Mouse (Mus musculus) gastrocnemius, postnatal 4 days (tissue): Measurements from ENCODE around the gene Srsf7. TPM values are rescaled to one million over a fixed set of nuclear protein-coding genes. Genes with fewer than 3 reads are reported as not detected.
A peak's percentile ranks its signal among the peaks of the same experiment; 100 is the strongest.

ENCODE experiments used
- DNase-seq, 2 experiments: peaks; one replicate each; pipeline ENCODE4 v3.0.0; 2021 to 2022; ENCODE audit warnings: low spot score in 2 of 2, mixed read lengths in 2 of 2
- total RNA-seq, 2 experiments: library from RNA; stranded (reverse); gene quantifications; 2 replicates each; pipeline ENCODE4 v1.2.3; 2021

Gene Srsf7
- total RNA-seq, 2 experiments from 2014 or later: 79.7 to 87.1 TPM

GRCm38 (mm10) chr17:80160454-80160853 is 46.7 kb downstream of the Srsf7 start:
- DNase-seq: peak; percentile 63 to 85

- DNase-seq: no peak
Measured at GRCm38 (mm10) chr17:80157489-80157888, 49.6 kb downstream of the Srsf7 start.

DNA sequence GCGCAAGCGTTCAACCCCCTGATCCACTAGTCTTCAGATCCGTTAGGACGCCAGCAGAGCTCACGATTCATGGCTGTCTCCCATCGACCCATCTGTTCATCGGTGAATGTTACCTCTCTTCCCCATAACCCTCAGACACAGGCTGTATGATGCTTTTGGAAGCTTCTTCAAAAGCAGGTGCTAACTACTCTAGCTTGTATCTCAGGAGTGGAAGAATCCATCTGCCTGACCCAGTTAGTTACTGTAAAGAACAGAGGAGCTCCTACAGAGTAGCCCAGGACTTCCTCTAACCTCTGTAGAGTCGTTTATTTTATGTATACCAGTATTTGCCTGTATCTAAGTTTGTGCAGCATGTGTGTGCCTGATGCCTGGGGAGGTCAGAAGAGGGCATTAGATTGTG is 50.2 kb downstream of the Srsf7 start:
- DNase-seq: no peak

- no peak for DNase-seq
Measured at GRCm38 (mm10) chr17:80153631-80154030, 53.5 kb downstream of the Srsf7 start.

DNA sequence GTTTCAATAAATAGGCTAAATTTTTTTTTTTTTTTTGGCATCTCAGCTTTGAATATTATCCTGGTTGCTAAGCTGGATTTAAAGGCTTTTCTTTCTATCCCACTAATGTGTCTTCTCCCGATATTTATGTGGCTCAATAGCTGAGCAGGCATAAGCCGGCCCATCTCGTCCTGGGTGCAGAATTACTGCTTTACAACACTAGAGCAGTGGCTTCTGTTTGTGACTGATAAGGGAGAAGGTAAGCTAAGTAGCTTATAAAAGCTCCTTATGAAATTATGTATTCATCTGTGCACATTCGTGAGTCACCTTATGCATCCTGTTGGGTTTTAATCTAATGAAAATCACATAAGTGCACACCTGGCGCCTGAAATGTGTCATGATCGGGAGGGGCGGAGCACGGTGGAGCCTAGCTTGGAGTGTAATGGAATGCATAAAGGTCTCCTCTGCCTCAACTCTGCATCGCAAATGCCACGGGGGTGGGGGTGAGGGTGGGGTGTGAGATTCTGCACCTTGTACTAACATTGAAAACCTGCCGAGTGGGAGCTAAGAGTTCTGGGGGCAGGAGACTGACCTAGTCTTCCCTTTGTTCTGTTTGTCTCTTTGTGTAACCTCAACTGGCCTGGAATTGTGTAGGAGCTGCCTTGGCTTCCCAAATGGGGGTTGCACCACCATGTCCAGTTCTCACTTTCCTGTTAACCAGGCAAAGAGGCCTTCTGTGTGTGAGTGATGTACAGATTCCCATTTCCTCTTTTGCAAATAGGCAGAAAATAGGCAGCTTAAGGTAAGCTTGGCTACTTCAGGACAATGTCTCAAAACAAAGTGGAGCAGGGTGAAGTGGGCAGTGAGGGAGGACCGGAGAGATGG is 54.1 kb downstream of the Srsf7 start:
- no peak for DNase-seq

DNA sequence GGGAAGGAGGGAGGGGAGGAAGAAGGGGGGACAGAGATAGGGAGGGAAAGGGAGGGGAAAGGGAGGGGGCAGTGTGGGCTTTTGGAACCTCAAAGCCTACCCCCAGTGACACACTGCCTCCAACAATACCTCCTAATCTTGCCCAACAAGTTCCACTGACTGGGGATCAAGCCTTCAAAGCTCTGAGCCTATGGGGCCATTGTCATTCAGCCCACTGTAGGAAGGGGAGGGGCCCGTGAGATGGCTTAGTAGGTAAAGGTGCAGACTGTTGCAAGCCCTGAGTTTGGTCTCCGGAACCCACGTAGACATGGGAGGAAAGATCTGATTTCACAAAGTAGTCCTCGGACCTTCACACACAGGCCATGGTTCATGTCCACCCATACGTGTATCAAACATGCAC is 55.8 kb downstream of the Srsf7 start:
- no peak for DNase-seq

Other genes with a start within 250 kb of the Srsf7 start
- 10 to 100 TPM; 34.4 to 38.8 TPM for gene Hnrnpll, start 145.0 kb downstream of the Srsf7 start, total RNA-seq
- gene Galm, start 79.8 kb downstream of the Srsf7 start, total RNA-seq: 1 to 10 TPM; 4.2 to 5.3 TPM
- gene Ttc39d, start 153 bp upstream of the Srsf7 start, total RNA-seq: under 1 TPM in 1 of 2 experiments, not detected in 1; 0.10 TPM
- gene Gemin6, start 17.1 kb upstream of the Srsf7 start, total RNA-seq: 1 to 10 TPM; 6.4 to 6.7 TPM
- 1 to 10 TPM; 4.6 to 4.9 TPM for gene Morn2, start 82.9 kb upstream of the Srsf7 start, total RNA-seq
- 10 to 100 TPM; 15.6 to 16.2 TPM for gene Dhx57, start 83.2 kb upstream of the Srsf7 start, total RNA-seq
- 1 to 10 TPM; 1.4 to 2.3 TPM for gene Arhgef33, start 100.1 kb upstream of the Srsf7 start, total RNA-seq
- gene Gm10190, start 166.2 kb upstream of the Srsf7 start, total RNA-seq: 1 to 10 TPM in 1 of 2 experiments, not detected in 1; 1.1 TPM